Mouse (Mus musculus): ENCODE data around the gene Rgmb. TPM values are rescaled to one million over a fixed set of nuclear protein-coding genes. Genes with fewer than 3 reads are reported as not detected.

Gene Rgmb
- polyA plus RNA-seq, 1 experiment from 2014 or later = 101 TPM

DNA sequence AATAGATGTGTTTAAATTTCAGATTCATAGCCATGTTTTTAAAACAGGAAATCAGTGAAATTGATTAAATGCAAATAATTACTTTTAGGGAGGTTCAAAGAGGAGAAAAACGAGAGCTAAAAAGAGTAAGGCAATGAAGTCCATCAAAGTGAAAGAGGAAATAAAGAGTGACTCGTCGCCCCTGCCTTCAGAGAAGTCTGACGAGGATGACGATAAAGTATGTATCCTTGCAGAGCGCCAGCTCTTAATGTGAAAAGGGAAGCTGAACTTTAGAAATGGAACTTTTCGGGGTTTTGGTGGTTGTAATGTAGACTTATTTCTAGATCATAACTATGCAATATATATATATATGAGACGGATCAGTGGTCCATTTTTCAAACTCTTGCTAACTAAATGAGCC, 69.6 kb downstream of the Rgmb start:
- WGBS = 91% methylated on average over 8 of the region's 8 CpGs
- Histone ChIP-seq H3K4me1 (no peaks in the 10 kb centered on the region), H3K9me3 (no peaks in the 10 kb centered on the region), H3K27ac (replicated peaks) (no peak overlapping the region), H3K27me3 (no peaks in the 10 kb centered on the region), H3K4me3 (no peak overlapping the region), H3K9ac (replicated peaks) (no peak overlapping the region), H3K36me3 (peaks cover 73% of the 10 kb centered on the region), H3K4me2 (replicated peaks) (no peak overlapping the region)
- no peak for ATAC-seq (ENCODE audit: low FRiP score, low read depth)

Other genes starting within 250 kb of the Rgmb start
- 45.8 and 49.5 TPM in 2 replicates for gene Chd1, start 126.1 kb downstream of the Rgmb start, polyA plus RNA-seq (2016; fragmentation: Nextera tagmentation; extraction: Ambion mirVana)

Data from midbrain, embryonic 12.5 days (tissue).